Mouse (Mus musculus) thymus, postnatal 36 days (tissue): ENCODE data around the gene Sbno1.
A peak's percentile ranks its signal among the peaks of the same experiment; 100 is the strongest.
"Not testable (repeated sequence)": the region's sequence is repeated elsewhere in the genome, so short reads cannot be mapped to it uniquely, and the experiment has no call there.

ENCODE experiments used
- DNase-seq, 2 experiments: peaks; one replicate each; pipeline ENCODE4 v3.0.0; 2022; ENCODE audit warnings: mixed read lengths in 2 of 2

The Sbno1 gene

GRCm38 (mm10) chr5:124364173-124364918, 61.5 kb downstream of the Sbno1 start:
- no peak for DNase-seq

- DNase-seq, result not testable (repeated sequence)
These were observed 62.8 kb downstream of the Sbno1 start, which contains the start of gene Cdk2ap1 for GRCm38 (mm10) chr5:124362982-124363381. TSS of gene Cdk2ap1 (minus strand) at chr5:124363082.

- no peak for DNase-seq
These were observed 66.2 kb downstream of the Sbno1 start for GRCm38 (mm10) chr5:124359641-124360040.

GRCm38 (mm10) chr5:124356695-124357094, 69.1 kb downstream of the Sbno1 start:
- DNase-seq, result peak in 1 of 2 experiments; percentile 23

- DNase-seq, result peak in 1 of 2 experiments; percentile 22
These were observed 70.3 kb downstream of the Sbno1 start for GRCm38 (mm10) chr5:124355425-124355959.

- DNase-seq, result peak; percentile 39 to 62
These were observed 71.0 kb downstream of the Sbno1 start for GRCm38 (mm10) chr5:124354574-124355424.

- peak; percentile 74 to 81 for DNase-seq
These were observed 71.9 kb downstream of the Sbno1 start for GRCm38 (mm10) chr5:124353726-124354547.

GRCm38 (mm10) chr5:124353011-124353725, 72.6 kb downstream of the Sbno1 start:
- DNase-seq, result no peak

GRCm38 (mm10) chr5:124352141-124352920, 73.5 kb downstream of the Sbno1 start:
- peak; percentile 70 to 82 for DNase-seq

- DNase-seq, result no peak
These were observed 74.2 kb downstream of the Sbno1 start for GRCm38 (mm10) chr5:124351604-124352003.

- DNase-seq, result peak; percentile 12 to 41
These were observed 74.7 kb downstream of the Sbno1 start for GRCm38 (mm10) chr5:124351111-124351560.

GRCm38 (mm10) chr5:124350350-124350749, 75.5 kb downstream of the Sbno1 start:
- DNase-seq, result no peak

GRCm38 (mm10) chr5:124349196-124349595, 76.6 kb downstream of the Sbno1 start:
- DNase-seq, result no peak

GRCm38 (mm10) chr5:124342897-124343296, 82.9 kb downstream of the Sbno1 start:
- no peak for DNase-seq

GRCm38 (mm10) chr5:124341753-124342339, 84.0 kb downstream of the Sbno1 start:
- peak; percentile 35 to 48 for DNase-seq

GRCm38 (mm10) chr5:124338791-124339190, 87.0 kb downstream of the Sbno1 start:
- DNase-seq, result no peak

- no peak for DNase-seq
These were observed 87.9 kb downstream of the Sbno1 start for GRCm38 (mm10) chr5:124337909-124338308.

- no peak for DNase-seq
These were observed 88.7 kb downstream of the Sbno1 start for GRCm38 (mm10) chr5:124337103-124337502.

- DNase-seq, result no peak
These were observed 91.4 kb downstream of the Sbno1 start for GRCm38 (mm10) chr5:124334392-124334791.

- no peak for DNase-seq
These were observed 95.7 kb downstream of the Sbno1 start for GRCm38 (mm10) chr5:124330086-124330485.
